Mouse (Mus musculus) neural tube, embryonic 13.5 days (tissue): ENCODE data around the gene Trim66. TPM values are rescaled to one million over a fixed set of nuclear protein-coding genes. Genes with fewer than 3 reads are reported as not detected.
A peak's percentile ranks its signal among the peaks of the same experiment; 100 is the strongest.

Experiments
- ATAC-seq: fragments of 200-750 bp; cut with Nextera tagmentation; 2 replicates; pipeline ENCODE4 v1.8.0; 2017; ENCODE audit warnings: low read depth, mild to moderate bottlenecking, moderate TSS enrichment, moderate library complexity
- H3K27ac ChIP-seq: fragments of 300-500 bp; sonication (generic); replicated peaks from 2 replicates; pipeline ENCODE4 v1.5.1; 2015; ENCODE audit warnings: moderate library complexity, mild to moderate bottlenecking, inconsistent platforms
- H3K27me3 ChIP-seq: fragments of 300-500 bp; sonication (generic); 2 replicates; pipeline ENCODE4 v1.6.1; 2015; ENCODE audit warnings: mild to moderate bottlenecking, inconsistent platforms
- H3K36me3 ChIP-seq: fragments of 300-500 bp; sonication (generic); 2 replicates; pipeline ENCODE4 v1.6.1; 2015; ENCODE audit warnings: mild to moderate bottlenecking, inconsistent platforms
- H3K4me1 ChIP-seq: fragments of 300-500 bp; sonication (generic); replicated peaks from 2 replicates; pipeline ENCODE4 v1.6.1; 2015; ENCODE audit warnings: inconsistent platforms
- H3K4me2 ChIP-seq: fragments of 300-500 bp; sonication (generic); 2 replicates; pipeline ENCODE4 v1.6.1; 2015; ENCODE audit warnings: inconsistent platforms, mild to moderate bottlenecking, moderate library complexity
- H3K4me3 ChIP-seq: fragments of 300-500 bp; sonication (generic); 2 replicates; pipeline ENCODE4 v1.5.1; 2015; ENCODE audit warnings: mild to moderate bottlenecking, inconsistent platforms
- H3K9ac ChIP-seq: fragments of 300-500 bp; sonication (generic); 2 replicates; pipeline ENCODE4 v1.6.1; 2015; ENCODE audit warnings: moderate library complexity, mild to moderate bottlenecking, inconsistent platforms
- H3K9me3 ChIP-seq: fragments of 300-500 bp; sonication (generic); 2 replicates; pipeline ENCODE4 v1.6.1; 2016; ENCODE audit warnings: inconsistent platforms
- WGBS: fragments of 180-500 bp; shearing (Covaris S2); methylation state at CpG from one replicate; pipeline ENCODE4 v1.1.7; 2015; 5-methylcytosine and 5-hydroxymethylcytosine counted together
- polyA plus RNA-seq: library from polyadenylated mRNA; unstranded; fragments of >200 nt; fragmentation: Nextera tagmentation; extraction: Ambion mirVana; gene quantifications from 2 replicates; pipeline ENCODE4 v1.2.1, GENCODE M21; 2015

Trim66 gene
- polyA plus RNA-seq, 1 experiment from 2014 or later, result 0.11 TPM

DNA sequence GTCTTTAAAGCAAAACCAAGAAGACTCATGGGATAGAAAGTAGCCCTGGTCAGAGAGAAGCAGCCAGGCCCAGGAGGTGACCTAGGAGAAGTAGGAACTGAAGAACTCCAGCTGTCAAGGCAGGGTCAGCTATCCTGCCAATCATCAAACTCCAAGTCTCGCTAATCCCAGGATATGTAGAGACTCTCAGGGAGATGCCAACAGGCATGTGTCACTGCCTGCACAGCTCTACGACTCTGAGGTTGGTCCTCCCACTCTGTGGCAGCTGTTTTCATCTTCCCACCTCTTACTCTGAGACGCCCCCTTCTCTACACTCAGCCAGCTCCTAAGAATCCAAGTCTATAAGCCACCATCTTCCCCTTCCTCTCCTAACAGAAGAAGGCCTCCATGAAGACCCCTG is 24.8 kb upstream of the Trim66 start:
- peaks cover 27% of the 10 kb centered on the region for H3K36me3 ChIP-seq
- H3K27ac ChIP-seq, result no peak overlapping the region
- H3K4me2 ChIP-seq, result no peak overlapping the region
- H3K4me3 ChIP-seq, result no peak overlapping the region
- 82% methylated on average over 3 of the region's 3 CpGs for WGBS
- H3K4me1 ChIP-seq, result peaks cover 16% of the 10 kb centered on the region
- no peak for ATAC-seq
- H3K9me3 ChIP-seq, result no peaks in the 10 kb centered on the region
- H3K9ac ChIP-seq, result no peak overlapping the region
- H3K27me3 ChIP-seq, result no peaks in the 10 kb centered on the region

GRCm38 (mm10) chr7:109531501-109531900 is 23.6 kb upstream of the Trim66 start:
- ATAC-seq, result no peak
- Histone ChIP-seq H3K4me1 (peaks cover 9% of the 10 kb centered on the region), H3K4me2 (no peak overlapping the region), H3K27ac (no peak overlapping the region), H3K9ac (no peak overlapping the region), H3K9me3 (no peaks in the 10 kb centered on the region), H3K36me3 (peaks cover 38% of the 10 kb centered on the region), H3K27me3 (no peaks in the 10 kb centered on the region), H3K4me3 (no peak overlapping the region)
- WGBS, result 86% methylated on average over 5 of the region's 5 CpGs

- H3K4me1 ChIP-seq, result no peaks in the 10 kb centered on the region
- no peaks in the 10 kb centered on the region for H3K9me3 ChIP-seq
- ATAC-seq, result no peak
- WGBS, result 87% methylated on average over 2 of the region's 2 CpGs
- no peaks in the 10 kb centered on the region for H3K27me3 ChIP-seq
- H3K36me3 ChIP-seq, result peaks cover 50% of the 10 kb centered on the region
- no peak overlapping the region for H3K27ac ChIP-seq
- H3K9ac ChIP-seq, result no peak overlapping the region
- no peak overlapping the region for H3K4me2 ChIP-seq
- no peak overlapping the region for H3K4me3 ChIP-seq
Observed at GRCm38 (mm10) chr7:109529741-109530140, 21.8 kb upstream of the Trim66 start.

DNA sequence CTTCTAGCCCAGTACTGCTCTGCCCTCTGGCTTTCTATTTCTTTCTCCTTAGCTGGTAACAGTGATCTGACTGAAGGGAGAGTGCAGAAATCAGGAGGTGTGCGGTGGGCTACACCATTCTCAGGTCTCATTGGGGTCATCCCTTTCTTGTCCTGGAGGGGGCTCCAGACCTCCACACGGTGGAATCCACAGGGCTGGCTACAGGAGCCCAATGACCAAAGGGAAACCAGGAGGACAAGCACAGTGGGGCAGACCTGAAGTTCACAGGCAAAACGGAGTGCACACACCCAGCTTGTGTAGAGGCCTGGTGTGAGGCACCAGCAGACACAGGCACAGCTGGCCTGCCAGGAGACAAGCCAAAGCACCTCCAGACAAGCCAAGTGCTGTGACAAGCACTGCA is 20.4 kb upstream of the Trim66 start:
- Histone ChIP-seq H3K27ac (no peak overlapping the region), H3K9ac (no peak overlapping the region), H3K9me3 (no peaks in the 10 kb centered on the region), H3K4me2 (no peak overlapping the region), H3K27me3 (no peaks in the 10 kb centered on the region), H3K36me3 (peaks cover 51% of the 10 kb centered on the region), H3K4me3 (no peak overlapping the region), H3K4me1 (no peaks in the 10 kb centered on the region)
- peak; percentile 72 for ATAC-seq
- 17% methylated on average over 3 of the region's 3 CpGs for WGBS

DNA sequence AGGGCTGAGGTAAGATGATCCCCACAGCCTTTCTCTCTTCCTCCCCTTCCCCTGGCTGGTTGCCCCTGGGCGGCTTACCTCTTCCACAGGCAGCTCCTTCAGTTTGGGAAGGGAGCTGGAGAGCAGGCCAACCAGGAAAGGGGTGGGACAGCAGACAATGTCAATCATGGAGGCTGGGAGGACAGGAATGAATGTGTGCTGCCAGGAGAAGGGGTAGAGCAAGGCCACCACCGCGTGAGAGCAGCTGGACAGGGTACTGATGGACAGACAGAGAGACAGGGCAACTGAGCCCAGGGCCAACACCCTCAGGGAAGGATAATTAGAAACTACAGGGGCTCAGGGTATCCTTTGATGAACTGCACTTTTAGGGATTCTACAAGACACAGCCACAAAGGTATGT is 19.6 kb upstream of the Trim66 start:
- Histone ChIP-seq H3K4me2 (no peak overlapping the region), H3K27ac (no peak overlapping the region), H3K36me3 (peaks cover 59% of the 10 kb centered on the region), H3K4me1 (no peaks in the 10 kb centered on the region), H3K27me3 (no peaks in the 10 kb centered on the region), H3K9me3 (no peaks in the 10 kb centered on the region), H3K9ac (peak overlapping the region; percentile 22; the same call in 1 of the 2 replicates), H3K4me3 (no peak overlapping the region)
- ATAC-seq, result no peak
- 80% methylated on average over 3 of the region's 3 CpGs for WGBS

DNA sequence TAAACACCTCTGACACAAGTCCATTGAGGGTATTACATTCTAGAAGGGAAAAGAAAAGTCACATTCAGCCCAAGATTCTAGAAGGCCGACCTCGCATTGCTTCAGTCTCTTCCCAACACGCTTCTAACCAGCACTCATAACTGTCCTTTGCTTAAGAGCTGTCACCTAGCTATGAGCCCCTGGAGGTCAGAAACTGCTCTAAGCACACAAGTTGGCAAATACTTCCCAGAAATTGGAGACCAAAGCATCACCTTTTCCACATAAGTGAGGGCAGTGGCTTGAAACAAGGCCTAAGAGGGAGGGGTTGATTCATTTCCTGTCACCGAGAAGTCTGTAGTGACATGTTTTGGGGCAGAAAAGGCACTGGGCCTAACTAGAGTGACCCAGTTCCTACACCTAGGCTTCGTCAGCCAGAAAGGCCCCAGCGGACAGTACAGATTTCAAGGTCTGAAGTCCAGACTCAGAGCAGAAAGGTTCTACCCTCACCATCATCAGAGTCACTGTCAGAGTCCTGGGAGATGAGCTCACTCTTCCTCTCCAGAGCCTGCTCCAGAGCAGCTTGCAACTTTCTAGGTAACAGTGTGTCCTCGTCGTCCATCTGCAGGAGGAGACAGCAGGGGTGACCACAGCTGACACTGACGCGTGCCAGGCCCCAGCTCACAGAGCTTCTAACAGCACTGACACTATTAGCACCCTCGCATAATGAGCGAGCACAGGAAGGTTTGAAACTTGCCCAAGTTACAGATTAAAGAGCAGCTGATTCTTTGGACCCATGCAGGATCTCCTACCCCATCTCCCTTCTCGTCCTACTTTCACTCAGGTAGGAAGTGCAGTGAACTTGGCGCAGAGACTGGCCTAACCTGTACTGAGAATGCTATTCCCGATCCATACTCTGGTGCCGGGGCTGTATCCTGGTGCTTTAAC is 18.1 kb upstream of the Trim66 start:
- ATAC-seq, result no peak
- Histone ChIP-seq H3K36me3 (peaks cover 66% of the 10 kb centered on the region), H3K27ac (peak overlapping the region; percentile 9; the same call in 1 of the 2 replicates), H3K9me3 (no peaks in the 10 kb centered on the region), H3K4me1 (peaks cover 11% of the 10 kb centered on the region), H3K27me3 (no peaks in the 10 kb centered on the region), H3K4me3 (no peak overlapping the region), H3K4me2 (no peak overlapping the region), H3K9ac (no peak overlapping the region)
- WGBS, result 82% methylated on average over 16 of the region's 16 CpGs

GRCm38 (mm10) chr7:109524763-109525162 is 16.8 kb upstream of the Trim66 start:
- WGBS, result 80% methylated on average over 3 of the region's 3 CpGs
- Histone ChIP-seq H3K4me2 (no peak overlapping the region), H3K27me3 (no peaks in the 10 kb centered on the region), H3K4me1 (peaks cover 23% of the 10 kb centered on the region), H3K36me3 (peaks cover 68% of the 10 kb centered on the region), H3K27ac (0 out of 2 replicates have a peak overlapping the region, but pooled peaks have one; percentile 7), H3K9me3 (no peaks in the 10 kb centered on the region), H3K9ac (no peak overlapping the region), H3K4me3 (no peak overlapping the region)
- ATAC-seq, result no peak

DNA sequence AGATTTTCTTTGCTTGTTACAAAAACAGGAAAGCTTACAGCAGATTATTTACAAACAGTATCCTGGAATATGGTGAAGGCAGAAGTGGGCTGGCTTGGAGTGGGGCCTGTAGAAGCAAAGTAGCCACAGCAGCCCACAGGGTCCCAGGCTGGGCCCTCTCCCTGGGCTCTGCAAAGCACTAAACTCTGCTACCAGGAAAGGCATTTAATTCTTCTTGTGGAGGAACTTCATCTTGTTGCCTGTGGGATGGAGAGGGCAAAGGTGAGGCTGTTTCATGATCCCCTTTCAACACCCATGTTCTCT is 16.5 kb upstream of the Trim66 start:
- Histone ChIP-seq H3K9ac (peak overlapping the region; percentile 41; the same call in 1 of the 2 replicates), H3K27me3 (no peaks in the 10 kb centered on the region), H3K4me2 (no peak overlapping the region), H3K9me3 (no peaks in the 10 kb centered on the region), H3K4me1 (peaks cover 24% of the 10 kb centered on the region), H3K4me3 (no peak overlapping the region), H3K36me3 (peaks cover 68% of the 10 kb centered on the region), H3K27ac (0 out of 2 replicates have a peak overlapping the region, but pooled peaks have one; percentile 7)
- no peak for ATAC-seq

- 65% methylated on average over 6 of the region's 6 CpGs for WGBS
- H3K4me3 ChIP-seq, result no peak overlapping the region
- ATAC-seq, result no peak
- H3K9ac ChIP-seq, result peak overlapping the region; percentile 41; the same call in 1 of the 2 replicates
- H3K4me2 ChIP-seq, result no peak overlapping the region
- H3K27me3 ChIP-seq, result no peaks in the 10 kb centered on the region
- no peaks in the 10 kb centered on the region for H3K9me3 ChIP-seq
- peaks cover 24% of the 10 kb centered on the region for H3K4me1 ChIP-seq
- H3K36me3 ChIP-seq, result peaks cover 68% of the 10 kb centered on the region
- H3K27ac ChIP-seq, result 0 out of 2 replicates have a peak overlapping the region, but pooled peaks have one; percentile 7
Observed at GRCm38 (mm10) chr7:109523741-109524441, 16.0 kb upstream of the Trim66 start.

GRCm38 (mm10) chr7:109523304-109523703 is 15.4 kb upstream of the Trim66 start:
- H3K4me3 ChIP-seq, result no peak overlapping the region
- peaks cover 26% of the 10 kb centered on the region for H3K4me1 ChIP-seq
- no peaks in the 10 kb centered on the region for H3K27me3 ChIP-seq
- no peak overlapping the region for H3K4me2 ChIP-seq
- no peak overlapping the region for H3K9ac ChIP-seq
- H3K36me3 ChIP-seq, result peaks cover 68% of the 10 kb centered on the region
- H3K9me3 ChIP-seq, result no peaks in the 10 kb centered on the region
- 55% methylated on average over 2 of the region's 2 CpGs for WGBS
- ATAC-seq, result no peak
- no peak overlapping the region for H3K27ac ChIP-seq

GRCm38 (mm10) chr7:109522084-109522483 is 14.2 kb upstream of the Trim66 start:
- no peak for ATAC-seq
- H3K9me3 ChIP-seq, result no peaks in the 10 kb centered on the region
- no peak overlapping the region for H3K4me3 ChIP-seq
- no peak overlapping the region for H3K4me2 ChIP-seq
- no peak overlapping the region for H3K9ac ChIP-seq
- peaks cover 35% of the 10 kb centered on the region for H3K4me1 ChIP-seq
- WGBS, result 80% methylated on average over 5 of the region's 5 CpGs
- H3K36me3 ChIP-seq, result peaks cover 62% of the 10 kb centered on the region
- no peak overlapping the region for H3K27ac ChIP-seq
- no peaks in the 10 kb centered on the region for H3K27me3 ChIP-seq

DNA sequence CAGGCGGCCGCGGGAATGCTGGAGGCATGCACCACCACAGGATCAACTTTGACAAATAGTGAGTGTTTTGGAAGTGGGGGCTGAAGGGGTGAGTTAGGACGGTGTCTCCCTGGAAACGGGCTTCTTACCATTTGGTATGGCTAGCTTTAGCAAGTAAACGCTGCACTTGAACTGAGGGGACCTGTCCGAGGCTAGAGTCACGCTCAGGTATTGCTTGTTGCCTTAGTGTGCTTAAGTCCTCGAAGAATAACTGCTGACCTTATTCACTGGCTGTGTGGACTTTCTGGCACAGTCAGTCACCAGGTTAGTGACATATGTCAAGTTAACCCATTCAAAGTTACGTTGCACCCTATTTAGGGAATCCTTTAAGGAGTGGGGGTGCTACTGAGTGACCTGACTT is 12.0 kb upstream of the Trim66 start:
- no peaks in the 10 kb centered on the region for H3K27me3 ChIP-seq
- H3K4me1 ChIP-seq, result peaks cover 35% of the 10 kb centered on the region
- peak overlapping the region; percentile 91 for H3K4me2 ChIP-seq
- H3K4me3 ChIP-seq, result peak overlapping the region; percentile 61
- H3K9ac ChIP-seq, result peak overlapping the region; percentile 90
- H3K27ac ChIP-seq, result peak overlapping the region; percentile 95
- peaks cover 45% of the 10 kb centered on the region for H3K36me3 ChIP-seq
- no peaks in the 10 kb centered on the region for H3K9me3 ChIP-seq
- 5% methylated on average over 10 of the region's 10 CpGs for WGBS
- no peak for ATAC-seq
